Mouse (Mus musculus) kidney, embryonic 14.5 days (tissue): ENCODE data around the gene Coq4. TPM values are rescaled to one million over a fixed set of nuclear protein-coding genes. Genes with fewer than 3 reads are reported as not detected.

ENCODE experiments used
- microRNA-seq: library from miRNA; unstranded; fragments of <30 nt; microRNA quantifications from one replicate; pipeline ENCODE4, GENCODE M21; 2016
- polyA plus RNA-seq: library from polyadenylated mRNA; unstranded; fragments of >200 nt; fragmentation: Nextera tagmentation; extraction: Ambion mirVana; gene quantifications from 2 replicates; pipeline ENCODE4 v1.2.1, GENCODE M21; 2014

The Coq4 gene
- polyA plus RNA-seq, 1 experiment from 2014 or later: 47.0 TPM

Small RNA genes lying within 50 kb of the gene (microRNA-seq; reads per million reads assigned to microRNA genes)
- gene Mir219a-2 (not detected), gene Mir219b (not detected)

Other genes starting within 250 kb of the Coq4 start
- 11.2 and 16.6 TPM in 2 replicates for gene Rapgef1, start 167.8 kb upstream of the Coq4 start, polyA plus RNA-seq
- gene Gm13420, start 35.8 kb upstream of the Coq4 start, polyA plus RNA-seq: 0.84 and 1.5 TPM in 2 replicates
- 0.41 and 1.0 TPM in 2 replicates for gene Gm13547, start 28.2 kb upstream of the Coq4 start, polyA plus RNA-seq
- gene Trub2, start 1.0 kb downstream of the Coq4 start, polyA plus RNA-seq: 36.5 and 41.3 TPM in 2 replicates
- gene Slc27a4, start 15.1 kb downstream of the Coq4 start, polyA plus RNA-seq: 9.1 and 11.4 TPM in 2 replicates
- 27.3 and 29.2 TPM in 2 replicates for gene Urm1, start 32.6 kb downstream of the Coq4 start, polyA plus RNA-seq
- gene Cercam, start 81.7 kb downstream of the Coq4 start, polyA plus RNA-seq: 8.9 and 15.6 TPM in 2 replicates
- 43.8 and 79.9 TPM in 2 replicates for gene Odf2, start 101.7 kb downstream of the Coq4 start, polyA plus RNA-seq
- 43.8 and 57.9 TPM in 2 replicates for gene Gle1, start 147.9 kb downstream of the Coq4 start, polyA plus RNA-seq
- gene Sptan1, start 178.1 kb downstream of the Coq4 start, polyA plus RNA-seq: 121 and 136 TPM in 2 replicates